Mouse (Mus musculus) right cerebral cortex, adult 2 months (tissue): Measurements from ENCODE around the gene Kcnab2.

Experiments used
- DNase-seq, 2 experiments: peaks; one replicate each; pipeline ENCODE4 v3.0.0; 2021 to 2022; ENCODE audit warnings: low spot score in 2 of 2

The Kcnab2 gene

DNA sequence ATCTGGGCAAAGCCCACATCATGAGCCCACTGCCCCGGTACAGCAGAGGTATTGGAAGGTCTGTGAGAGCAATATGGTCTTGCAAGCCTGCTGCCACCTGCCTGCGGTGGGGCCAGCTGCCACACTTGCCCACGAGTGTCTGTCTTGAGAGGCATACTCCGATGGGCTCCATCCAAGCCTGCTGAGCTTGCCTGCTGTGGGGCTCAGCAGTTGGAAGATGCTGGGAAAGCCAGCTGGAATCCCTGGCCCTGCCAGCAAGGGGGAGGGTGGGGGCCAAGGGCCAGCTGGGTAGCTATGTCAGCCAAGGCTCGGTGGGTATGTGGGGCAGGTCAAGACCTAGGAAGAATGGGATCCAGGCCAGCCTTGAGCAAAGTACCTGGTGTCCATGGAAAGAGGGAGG is 85.5 kb downstream of the Kcnab2 start:
- DNase-seq: peak in 1 of 2 experiments; percentile 50

DNA sequence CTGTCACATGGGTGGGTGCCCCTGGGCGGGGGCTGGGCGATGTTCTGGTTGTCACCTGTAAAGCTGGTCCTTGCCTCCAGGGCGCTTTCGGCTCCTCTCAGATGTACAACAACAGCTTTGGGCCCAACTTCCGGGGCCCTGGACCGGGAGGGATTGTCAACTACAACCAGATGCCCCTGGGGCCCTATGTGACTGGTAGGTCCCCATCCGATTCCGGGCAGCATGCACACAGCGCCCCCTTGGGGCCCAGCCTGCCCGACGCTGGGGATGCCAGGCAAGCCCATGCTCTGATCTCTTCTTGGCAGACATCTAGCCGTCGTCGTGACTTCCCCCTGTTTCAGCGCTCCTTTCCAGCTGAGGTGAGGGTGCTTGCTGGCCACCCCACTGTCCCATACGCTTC is 92.0 kb downstream of the Kcnab2 start:
- no peak for DNase-seq

DNA sequence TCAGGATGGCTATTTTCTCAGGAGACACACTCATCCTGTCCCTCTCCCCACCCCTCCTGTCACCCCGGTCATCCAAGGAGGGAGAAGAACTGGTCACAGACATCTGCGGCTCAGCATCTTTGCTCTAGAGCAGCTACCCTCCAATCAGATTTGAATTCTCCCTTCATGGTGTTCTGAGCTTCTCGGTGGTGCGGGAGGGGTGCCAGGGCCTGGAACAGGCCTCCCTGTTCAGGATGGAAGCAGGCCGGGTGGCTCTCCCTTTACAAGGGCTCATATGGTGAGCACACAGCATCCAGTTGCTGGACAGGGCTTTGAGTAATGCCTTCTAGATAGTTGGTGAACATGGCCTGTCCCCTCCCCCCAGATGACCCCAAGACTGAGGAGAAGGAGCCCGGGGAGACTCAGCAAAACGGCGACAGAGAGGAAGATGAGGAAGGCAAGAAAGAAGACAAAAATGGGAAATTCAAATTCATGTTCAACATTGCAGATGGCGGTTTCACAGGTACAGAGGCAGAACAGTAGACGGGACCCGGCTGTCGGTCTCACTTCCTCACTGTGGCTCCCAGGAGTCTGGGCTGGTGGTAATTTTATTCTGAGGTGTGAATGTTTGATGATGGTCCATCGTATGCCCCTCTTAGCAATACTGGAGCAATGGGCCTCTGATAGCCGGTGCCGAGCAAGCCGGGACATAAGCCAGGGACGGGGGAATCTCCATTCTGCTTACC is 95.0 kb downstream of the Kcnab2 start:
- no peak for DNase-seq

DNA sequence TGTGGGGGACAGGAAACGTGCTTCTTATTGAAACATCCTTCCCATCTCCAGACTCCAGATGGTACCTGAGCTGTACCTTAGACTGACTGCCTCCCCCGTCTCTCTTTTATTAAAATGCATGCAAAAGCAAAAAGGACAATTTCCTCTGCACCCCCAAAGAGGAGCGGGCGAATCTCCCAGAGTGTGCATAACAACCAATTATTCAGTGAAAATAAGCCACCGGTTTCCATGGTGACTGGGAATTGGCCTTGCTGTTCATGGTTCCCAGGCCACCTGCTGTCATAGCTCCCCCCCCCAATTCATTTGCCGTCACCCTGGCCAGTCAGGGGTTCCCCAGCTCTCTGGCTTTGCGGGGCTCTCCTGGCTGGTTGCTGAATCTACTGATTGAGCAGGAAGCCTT is 112.4 kb downstream of the Kcnab2 start:
- no peak for DNase-seq

DNA sequence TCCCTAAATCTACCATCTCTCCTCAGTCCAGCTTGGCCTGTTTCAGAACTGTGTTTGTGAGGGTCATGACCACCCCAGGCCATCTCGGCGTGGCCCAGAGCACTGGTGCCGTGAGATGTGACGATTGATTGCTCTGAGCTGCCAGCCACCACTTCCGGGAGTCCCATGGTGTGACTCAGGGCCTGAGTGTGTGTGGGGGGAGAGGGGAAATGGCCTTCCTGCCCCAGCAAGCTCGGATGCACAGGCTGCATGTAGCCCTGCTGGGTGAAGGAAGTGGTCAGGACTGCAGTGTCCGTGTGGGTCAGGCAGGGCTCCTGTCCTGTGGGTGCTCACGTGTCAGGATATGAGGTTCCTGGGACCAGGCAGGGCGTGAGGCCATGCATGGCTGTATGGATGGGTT is 115.5 kb downstream of the Kcnab2 start:
- DNase-seq: no peak

DNA sequence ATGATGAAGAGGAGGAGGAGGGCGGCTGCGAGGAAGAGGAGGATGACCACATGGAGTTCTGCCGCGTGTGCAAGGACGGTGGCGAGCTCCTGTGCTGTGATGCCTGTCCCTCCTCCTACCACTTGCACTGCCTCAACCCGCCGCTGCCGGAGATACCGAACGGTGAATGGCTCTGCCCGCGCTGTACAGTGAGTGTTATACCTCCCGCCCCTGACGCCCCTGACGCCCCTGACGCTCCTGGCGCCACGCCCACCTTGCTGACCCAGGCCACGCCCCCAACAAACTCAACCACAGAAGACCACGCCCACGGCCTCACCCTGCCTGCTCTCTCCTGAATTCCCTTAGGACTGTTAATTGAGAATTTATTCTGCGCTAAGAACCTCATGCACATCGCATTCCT is 116.8 kb downstream of the Kcnab2 start:
- no peak for DNase-seq

DNA sequence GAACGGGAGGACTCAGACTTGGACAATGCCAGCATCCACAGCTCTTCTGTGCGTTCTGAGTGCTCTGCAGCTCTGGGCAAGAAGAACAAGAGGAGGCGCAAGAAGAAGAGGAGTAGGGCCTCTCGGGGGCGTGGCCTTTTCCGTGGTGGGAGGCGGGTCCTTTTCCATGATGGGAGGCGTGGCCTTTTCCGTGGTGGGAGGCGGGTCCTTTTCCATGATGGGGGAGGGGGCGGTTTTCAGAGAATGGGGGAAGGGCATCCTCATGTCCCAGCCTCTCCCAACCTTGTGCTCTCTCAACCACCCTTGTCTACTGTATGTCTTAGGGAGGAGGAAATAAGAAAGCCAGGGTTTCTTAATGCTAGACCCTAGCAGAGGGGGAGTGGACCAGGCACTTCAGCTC is 118.0 kb downstream of the Kcnab2 start:
- DNase-seq: no peak

DNA sequence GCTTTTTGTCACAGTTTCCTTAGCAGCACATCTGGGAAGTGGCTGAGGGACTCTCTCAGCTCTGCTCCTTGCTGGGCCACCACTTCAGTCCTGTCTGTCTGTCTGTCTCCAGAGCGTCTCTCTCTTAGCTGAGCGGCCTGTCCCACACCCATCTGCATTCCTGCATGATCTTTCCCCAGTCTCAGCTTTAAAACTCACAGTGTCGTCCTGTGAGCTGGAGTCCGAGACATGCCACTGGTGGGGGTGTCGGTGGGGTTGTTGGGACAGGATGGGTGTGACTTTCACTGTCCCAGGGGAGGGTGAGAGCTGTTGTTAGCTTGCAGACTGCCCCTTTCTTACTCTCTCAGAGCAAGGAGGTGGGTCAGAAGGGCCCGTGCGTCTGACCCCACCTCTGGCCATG is 122.0 kb downstream of the Kcnab2 start:
- no peak for DNase-seq

DNA sequence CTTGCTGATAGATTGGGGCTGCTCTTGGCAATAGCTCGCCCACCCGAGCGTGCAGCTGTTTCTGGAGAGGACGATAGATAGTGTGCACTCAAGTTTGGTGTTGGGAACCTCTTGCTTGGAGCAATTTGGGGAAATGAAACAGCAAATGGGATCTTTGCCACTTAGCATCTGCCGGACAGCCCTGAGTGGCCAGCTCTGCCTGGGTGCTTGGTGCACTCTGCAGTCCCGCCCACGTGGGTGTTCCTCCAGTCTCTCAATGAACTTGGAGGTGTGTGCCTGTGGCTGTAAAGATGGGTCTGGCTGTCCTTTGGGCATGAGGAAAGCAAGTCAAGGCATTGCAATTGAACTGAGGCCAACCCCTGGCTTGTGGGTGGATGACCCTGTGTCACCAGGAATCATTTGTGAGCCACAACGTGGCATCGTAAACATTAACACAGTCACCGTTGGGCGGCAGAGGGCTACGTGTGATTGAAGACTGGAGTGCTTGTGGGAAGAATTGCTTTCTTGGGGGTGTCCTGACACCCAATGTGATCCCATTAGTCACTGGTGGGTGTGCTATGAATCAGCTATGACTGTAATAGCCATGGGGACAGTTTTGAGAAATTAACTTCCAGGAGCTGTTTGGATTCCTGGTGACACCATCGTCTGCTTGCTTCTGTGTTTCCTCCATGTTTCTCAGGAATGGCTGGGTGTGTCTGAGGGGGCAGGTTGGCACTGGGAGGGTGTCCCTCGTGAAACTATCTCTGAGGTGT is 123.6 kb downstream of the Kcnab2 start:
- no peak for DNase-seq

DNA sequence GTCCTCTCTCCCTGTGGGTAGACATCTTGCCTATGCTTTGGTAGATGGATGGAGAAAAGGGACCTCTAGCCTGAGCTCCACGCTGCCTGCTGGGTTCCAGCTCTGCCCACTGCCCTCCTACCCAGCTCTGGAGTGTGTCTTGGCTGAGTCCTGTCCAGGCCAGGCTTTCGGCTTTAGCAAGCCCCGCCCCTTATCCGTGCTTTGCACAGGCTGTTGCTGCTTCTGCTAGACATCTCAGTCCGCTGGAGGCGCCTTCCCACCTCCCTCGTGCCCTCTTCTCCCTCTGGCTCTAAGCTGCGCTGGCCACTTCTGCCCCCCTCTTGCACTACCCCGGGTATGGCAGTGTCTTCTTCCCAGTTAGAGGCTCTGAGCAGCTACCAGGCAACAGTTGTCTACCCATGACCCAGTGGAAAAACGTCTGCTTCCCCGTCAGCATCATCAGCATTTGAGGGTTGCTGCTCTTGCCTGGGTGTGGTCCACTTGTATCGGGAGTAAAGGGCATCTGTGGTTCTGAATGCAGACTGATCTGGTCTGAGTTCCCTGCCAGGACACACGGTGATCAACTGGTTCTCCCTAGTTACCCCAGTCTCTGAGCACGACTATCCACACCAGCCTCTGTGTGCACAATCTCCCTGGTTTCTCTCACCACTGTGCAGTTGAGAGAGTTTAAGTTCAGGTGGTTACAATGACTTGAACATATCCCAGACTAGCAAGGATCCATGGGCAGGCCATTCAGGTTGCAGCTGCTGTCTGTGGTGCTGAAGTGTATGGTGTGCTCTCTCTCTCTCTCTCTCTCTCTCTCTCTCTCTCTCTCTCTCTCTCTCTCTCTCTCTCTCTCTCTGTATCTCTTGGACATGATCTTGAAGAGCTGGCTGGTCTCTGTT is 126.0 kb downstream of the Kcnab2 start:
- DNase-seq: no peak

DNA sequence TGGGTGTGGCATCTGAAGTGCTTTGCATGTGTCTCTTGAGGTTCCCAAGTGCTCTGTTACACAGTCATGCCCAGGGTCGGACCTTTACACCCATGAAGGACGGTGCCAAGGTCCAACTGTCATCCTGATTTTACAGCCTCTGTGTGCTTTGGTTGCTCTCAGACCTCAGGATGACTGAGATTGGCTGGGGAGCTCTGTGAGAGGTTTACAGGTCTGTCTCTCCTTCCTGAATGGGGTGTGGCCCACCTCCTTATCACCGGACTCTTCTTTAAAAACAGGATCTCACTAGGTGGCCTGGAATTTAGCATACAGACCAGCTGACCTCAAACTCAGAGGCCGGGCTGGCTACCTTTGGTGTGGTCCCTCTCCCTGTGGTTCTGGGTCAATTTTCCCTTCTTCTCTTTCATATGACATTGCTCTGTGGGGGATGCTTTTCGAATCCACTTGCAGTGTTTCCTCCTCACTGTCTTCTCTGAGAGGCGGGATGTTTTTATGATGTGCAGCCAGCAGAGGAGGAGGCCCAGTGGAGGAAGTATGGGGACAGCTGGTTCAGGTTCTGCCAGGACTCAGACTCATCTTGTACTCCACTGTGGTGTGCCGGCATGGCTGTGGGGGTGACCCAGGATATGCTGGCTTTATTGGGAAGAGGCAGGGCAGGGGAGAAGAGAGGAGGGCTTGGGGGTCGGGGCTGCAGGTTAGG is 126.8 kb downstream of the Kcnab2 start:
- peak; percentile 46 to 56 for DNase-seq

DNA sequence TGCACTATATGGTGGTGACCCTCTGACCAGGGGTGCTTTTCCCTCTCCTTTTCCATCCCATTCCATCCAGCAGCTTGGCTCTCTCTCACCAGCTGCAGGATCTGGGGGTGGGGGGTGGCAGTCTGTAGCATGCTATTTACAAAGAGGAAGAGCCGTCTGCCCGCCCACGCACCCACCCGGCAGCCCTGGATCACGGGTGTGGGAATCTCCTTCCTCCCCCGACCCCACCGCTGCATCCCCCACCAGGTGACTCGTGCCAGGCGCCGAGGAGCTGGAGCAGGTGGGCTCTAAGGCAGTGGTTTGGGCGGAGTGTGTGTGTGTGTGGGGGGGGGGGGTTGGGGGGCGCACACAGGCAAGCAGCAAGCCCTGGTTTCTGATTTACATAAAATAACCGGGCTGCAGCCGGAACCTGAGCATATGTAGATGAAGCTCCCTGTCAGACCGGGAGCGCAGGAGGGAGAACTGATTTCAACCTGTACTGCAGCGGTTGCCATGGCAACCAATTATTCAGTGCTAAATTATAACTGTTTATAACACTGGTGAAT is 127.8 kb downstream of the Kcnab2 start:
- DNase-seq: peak; percentile 82

DNA sequence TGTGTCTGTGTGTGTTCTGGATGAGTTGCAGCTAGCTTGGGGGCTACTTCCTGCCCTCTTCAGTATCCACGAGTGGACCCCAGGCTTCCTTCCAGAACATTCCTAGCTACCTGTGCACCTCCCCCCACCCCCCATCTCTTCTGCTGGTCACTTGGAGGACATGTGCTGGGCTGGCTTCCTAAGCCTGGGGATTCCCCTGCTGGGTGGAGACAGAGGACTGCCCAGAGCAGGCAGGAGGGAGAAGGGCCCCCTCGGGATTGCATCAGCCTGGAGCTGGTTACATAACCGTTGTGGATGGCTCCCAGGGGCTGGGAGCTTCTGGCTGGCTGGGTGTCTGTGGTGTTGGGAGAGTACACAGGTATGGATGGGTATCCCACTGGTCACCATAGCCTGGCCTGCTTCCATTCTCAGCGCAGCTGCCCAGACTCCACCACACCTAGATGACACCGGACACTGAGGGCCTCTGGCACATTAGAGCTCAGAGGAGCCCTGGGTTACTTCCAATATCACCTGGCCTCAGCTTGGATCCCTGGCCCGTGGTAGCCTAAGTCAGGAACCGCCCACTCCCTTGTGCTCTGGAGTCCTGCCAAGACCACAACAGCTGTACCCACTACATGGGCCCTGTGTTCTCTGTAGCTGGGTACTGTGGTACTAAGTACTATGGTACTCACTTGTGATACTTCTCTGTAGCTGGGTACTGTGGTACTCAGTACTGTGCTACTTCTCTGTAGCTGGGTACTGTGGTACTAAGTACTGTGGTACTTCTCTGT is 132.4 kb downstream of the Kcnab2 start:
- DNase-seq: peak; percentile 62 to 64

DNA sequence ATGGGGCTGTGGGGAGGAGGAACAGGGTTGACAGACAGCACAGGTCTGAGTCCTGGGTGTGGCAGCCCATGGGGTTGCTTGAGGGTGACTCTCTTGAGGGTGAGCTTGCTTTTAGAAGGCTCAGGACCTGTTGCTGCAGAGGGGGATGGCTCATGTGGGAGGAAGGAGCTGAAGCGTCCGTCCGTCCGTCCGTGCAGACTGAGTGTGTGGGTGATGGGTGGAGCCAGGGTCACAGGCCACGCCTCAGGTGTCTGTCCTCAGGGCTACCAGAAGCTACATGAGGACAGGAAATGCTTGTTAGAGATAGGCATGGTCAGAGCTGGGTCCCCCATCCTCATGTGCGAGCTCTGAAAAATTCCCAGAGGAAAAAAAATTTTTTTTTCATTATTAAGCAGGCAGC is 133.0 kb downstream of the Kcnab2 start:
- DNase-seq: no peak

DNA sequence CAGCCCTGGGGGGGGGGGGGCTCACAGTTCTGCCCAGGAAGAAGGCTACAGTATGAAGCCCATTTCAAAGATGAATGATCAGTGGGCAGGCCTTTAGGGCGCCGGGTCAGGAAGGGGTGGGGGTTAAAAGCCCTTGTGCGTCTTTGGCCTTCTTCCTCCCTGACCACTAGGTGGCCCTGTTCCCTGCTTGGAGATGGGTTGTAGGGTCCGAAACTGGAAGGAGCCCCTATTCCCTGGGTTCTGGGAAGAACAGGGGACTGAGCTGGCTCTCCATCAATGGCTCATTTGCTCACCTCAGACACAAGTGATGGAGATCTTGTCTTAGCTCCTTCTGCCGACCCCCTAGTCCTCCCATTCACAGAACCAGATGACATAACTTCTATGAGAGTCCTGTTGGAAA is 134.4 kb downstream of the Kcnab2 start:
- DNase-seq: no peak
